Mouse (Mus musculus) ES-E14 (cell line): ENCODE measurements around the gene Olfr1238. TPM values are rescaled to one million over a fixed set of nuclear protein-coding genes. Genes with fewer than 3 reads are reported as not detected.

ENCODE experiments used
- DNase-seq: peaks from one replicate; pipeline ENCODE4 v3.0.0-alpha.2; 2013; ENCODE audit warnings: low read depth, low spot score
- H3K27ac ChIP-seq: 2 replicates; pipeline ENCODE4 v1.5.1; 2012; ENCODE audit warnings: low read depth, mild to moderate bottlenecking, low read length, moderate library complexity, mixed read lengths; ENCODE audit not compliant: poor library complexity, insufficient read depth, severe bottlenecking
- H3K36me3 ChIP-seq: 2 replicates; pipeline ENCODE4 v1.6.1; 2012; ENCODE audit warnings: mild to moderate bottlenecking, low read length, moderate library complexity, mixed read lengths; ENCODE audit not compliant: control insufficient read depth, poor library complexity, insufficient read depth, severe bottlenecking
- H3K4me1 ChIP-seq, 2 experiments: fragments of 150-350 bp in 1 of 2; sonication (generic) in 1 of 2; 2 replicates each; pipeline ENCODE4 v1.6.1; 2012; ENCODE audit warnings: low read length in 2 of 2, mild to moderate bottlenecking in 1 of 2, mixed read lengths in 1 of 2; ENCODE audit not compliant: control insufficient read depth in 2 of 2, insufficient read depth in 2 of 2, poor library complexity in 1 of 2
- H3K4me3 ChIP-seq, 2 experiments: fragments of 150-350 bp in 1 of 2; sonication (generic) in 1 of 2; 2 replicates each; pipeline ENCODE4 v1.5.1; 2012; ENCODE audit warnings: low read length in 2 of 2, low read depth in 1 of 2, mild to moderate bottlenecking in 1 of 2, mixed read lengths in 1 of 2; ENCODE audit not compliant: insufficient read depth in 1 of 2, poor library complexity in 1 of 2, severe bottlenecking in 1 of 2
- H3K9ac ChIP-seq: 2 replicates; pipeline ENCODE4 v1.6.1; 2012; ENCODE audit warnings: low read depth, mild to moderate bottlenecking, low read length, mixed read lengths; ENCODE audit not compliant: poor library complexity, insufficient read depth, severe bottlenecking
- H3K9me3 ChIP-seq: fragments of 150-350 bp; sonication (generic); 2 replicates; pipeline ENCODE4 v1.6.1; 2012; ENCODE audit warnings: low read depth, mild to moderate bottlenecking, low read length; ENCODE audit not compliant: control insufficient read depth, insufficient read depth
- CHD2 ChIP-seq: IDR thresholded peaks from 2 replicates; pipeline ENCODE4 v1.6.1; 2014; ENCODE audit warnings: mild to moderate bottlenecking, low read depth, low read length, inconsistent platforms
- HCFC1 ChIP-seq: IDR thresholded peaks from 2 replicates; pipeline ENCODE4 v1.6.1; 2012; ENCODE audit warnings: low read length, inconsistent platforms, borderline replicate concordance; ENCODE audit not compliant: insufficient read depth
- MAFK ChIP-seq: IDR thresholded peaks from 2 replicates; pipeline ENCODE4 v1.6.1; 2014; ENCODE audit warnings: mild to moderate bottlenecking, low read depth, low read length, inconsistent platforms; ENCODE audit not compliant: insufficient read depth
- ZC3H11A ChIP-seq: IDR thresholded peaks from 2 replicates; pipeline ENCODE4 v1.6.1; 2012; ENCODE audit warnings: low read depth, mild to moderate bottlenecking, inconsistent platforms, low read length, borderline replicate concordance
- ZNF384 ChIP-seq: IDR thresholded peaks from 2 replicates; pipeline ENCODE4 v1.6.1; 2012; ENCODE audit warnings: low read depth, low read length, inconsistent platforms
- in situ Hi-C, 2 experiments: fragments of 600-800 bp; cut with MboI; formaldehyde crosslinking; loops; one replicate each; pipeline ENCODE4 v1.15.1; 2025; ENCODE audit warnings: low sequenced_read_pairs in 2 of 2, inconsistent platforms in 1 of 2; ENCODE audit not compliant: unreplicated experiment in 2 of 2
- total RNA-seq: library from RNA; depleted of rRNA; stranded (reverse); fragments of 300-350 nt; gene quantifications from 2 replicates; pipeline ENCODE4 v1.2.3, GENCODE M21; 2012; rRNA removed

Gene Olfr1238
- not detected in 2 replicates for total RNA-seq

GRCm38 (mm10) chr2:89409576-89409975 lies at the start of gene Olfr1238:
Gene Olfr1238 (minus strand): TSS chr2:89409676.
- TF ChIP-seq ZNF384: no peak
- TF ChIP-seq MAFK: no peak
- TF ChIP-seq HCFC1: no peak
- no peak for TF ChIP-seq CHD2
- no peak for TF ChIP-seq ZC3H11A

GRCm38 (mm10) chr2:89442900-89443299 lies 33.4 kb upstream of the Olfr1238 start, which contains the start of gene Olfr1240:
Gene Olfr1240 (minus strand): TSS chr2:89443000.
- Histone ChIP-seq H3K9ac (no peak within 1 kb of the TSS), H3K4me1 (no peaks in the 10 kb centered on the region), H3K36me3 (no peaks in the 10 kb centered on the region), H3K4me3 (no peak within 1 kb of the TSS), H3K27ac (no peak within 1 kb of the TSS), H3K9me3 (no peaks in the 10 kb centered on the region)
- TF ChIP-seq CHD2: no peak
- no peak for DNase-seq
- in situ Hi-C loops: no loop called here

More at GRCm38 (mm10) chr2:89409576-89409975, at the start of gene Olfr1238:
- H3K9ac ChIP-seq: no peak within 1 kb of the TSS
- no peak for DNase-seq
- no peak within 1 kb of the TSS for H3K27ac ChIP-seq
- in situ Hi-C loops: no loop called here
- peaks cover 0 to 3% of the 10 kb centered on the region in 2 experiments; a peak in 1 of 4 replicates for H3K4me1 ChIP-seq
- H3K36me3 ChIP-seq: no peaks in the 10 kb centered on the region
- H3K4me3 ChIP-seq: no peak within 1 kb of the TSS
- no peaks in the 10 kb centered on the region for H3K9me3 ChIP-seq

GRCm38 (mm10) chr2:89420307-89420706 lies 10.8 kb upstream of the Olfr1238 start, which contains the start of gene Olfr1239:
Gene Olfr1239 (minus strand): TSS chr2:89420407.
- H3K4me1 ChIP-seq: no peaks in the 10 kb centered on the region
- in situ Hi-C loops: no loop called here
- H3K27ac ChIP-seq: no peak within 1 kb of the TSS
- no peak within 1 kb of the TSS for H3K4me3 ChIP-seq
- no peaks in the 10 kb centered on the region for H3K36me3 ChIP-seq
- DNase-seq: no peak
- H3K9ac ChIP-seq: no peak within 1 kb of the TSS
- no peaks in the 10 kb centered on the region for H3K9me3 ChIP-seq
- TF ChIP-seq MAFK (no peak), CHD2 (no peak), ZC3H11A (no peak), ZNF384 (no peak), HCFC1 (no peak)

- Histone ChIP-seq H3K36me3 (no peaks in the 10 kb centered on the region), H3K9me3 (no peaks in the 10 kb centered on the region), H3K4me1 (no peaks in the 10 kb centered on the region), H3K9ac (no peak overlapping the region), H3K4me3 (no peak overlapping the region), H3K27ac (no peak overlapping the region)
- in situ Hi-C loops: no loop called here
- DNase-seq: no peak
- TF ChIP-seq CHD2 (no peak), ZC3H11A (no peak), ZNF384 (no peak), MAFK (no peak), HCFC1 (no peak)
These were observed 5.1 kb upstream of the Olfr1238 start for GRCm38 (mm10) chr2:89414557-89414956.

- H3K4me1 ChIP-seq: peaks cover 0 to 3% of the 10 kb centered on the region in 2 experiments; a peak in 1 of 4 replicates
- no peak overlapping the region for H3K9ac ChIP-seq
- no peak for DNase-seq
- H3K4me3 ChIP-seq: no peak overlapping the region
- TF ChIP-seq MAFK (no peak), CHD2 (no peak), ZNF384 (no peak), HCFC1 (no peak), ZC3H11A (no peak)
- no peak overlapping the region for H3K27ac ChIP-seq
- in situ Hi-C loops: no loop called here
- H3K9me3 ChIP-seq: no peaks in the 10 kb centered on the region
- H3K36me3 ChIP-seq: no peaks in the 10 kb centered on the region
These were observed 8.6 kb downstream of the Olfr1238 start for GRCm38 (mm10) chr2:89400882-89401281.
